Mouse (Mus musculus) leukemia stem cell, adult 10-12 weeks (primary cell): Measurements from ENCODE around the gene Rps18. TPM values are rescaled to one million over a fixed set of nuclear protein-coding genes. Genes with fewer than 3 reads are reported as not detected.

Experiments
- polyA plus RNA-seq: library from polyadenylated mRNA; stranded (reverse); fragments of >175 nt; gene quantifications from 2 replicates; pipeline ENCODE4 v1.2.3, GENCODE M21; 2012; ENCODE audit warnings: low replicate concordance

Gene Rps18
- 29.1 and 64.5 TPM in 2 replicates for polyA plus RNA-seq

DNA sequence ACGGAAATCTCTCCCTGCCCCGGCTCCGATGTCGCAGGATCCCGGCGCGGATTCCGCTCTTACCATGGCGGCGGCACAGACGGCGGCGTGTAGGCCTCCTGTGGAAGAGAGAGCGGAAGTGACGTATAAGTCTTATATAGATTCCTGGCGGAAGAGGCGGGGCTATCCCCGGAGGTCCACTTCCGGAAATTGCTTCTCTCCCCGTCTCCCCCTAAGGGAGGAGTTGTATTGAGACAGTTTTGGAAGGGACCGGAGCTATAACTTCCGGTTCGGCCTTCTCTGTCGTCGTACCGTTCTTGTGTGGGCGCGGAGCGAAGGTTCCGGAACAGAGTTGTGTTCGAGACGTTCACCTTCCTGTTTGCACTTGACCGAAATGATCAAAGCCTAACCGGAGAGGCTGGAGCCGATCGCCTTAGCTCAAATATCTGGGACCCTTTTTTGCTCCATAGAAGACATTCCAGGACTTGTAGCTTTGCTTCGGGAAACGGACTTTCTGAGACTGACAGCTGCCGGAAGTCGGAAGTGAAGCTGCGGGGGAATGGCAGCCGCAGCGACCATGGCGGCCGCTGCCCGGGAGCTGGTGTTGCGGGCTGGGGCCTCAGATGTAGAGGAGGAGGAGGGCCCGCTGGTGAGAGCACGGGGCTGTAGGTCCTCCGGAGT lies at the start of gene Rps18, which contains the start of gene Vps52:
Rps18 (minus strand) TSS at position 447 of the 660 bp plus-strand sequence.
Vps52 (plus strand) TSS at position 258 of the 660 bp plus-strand sequence.

DNA sequence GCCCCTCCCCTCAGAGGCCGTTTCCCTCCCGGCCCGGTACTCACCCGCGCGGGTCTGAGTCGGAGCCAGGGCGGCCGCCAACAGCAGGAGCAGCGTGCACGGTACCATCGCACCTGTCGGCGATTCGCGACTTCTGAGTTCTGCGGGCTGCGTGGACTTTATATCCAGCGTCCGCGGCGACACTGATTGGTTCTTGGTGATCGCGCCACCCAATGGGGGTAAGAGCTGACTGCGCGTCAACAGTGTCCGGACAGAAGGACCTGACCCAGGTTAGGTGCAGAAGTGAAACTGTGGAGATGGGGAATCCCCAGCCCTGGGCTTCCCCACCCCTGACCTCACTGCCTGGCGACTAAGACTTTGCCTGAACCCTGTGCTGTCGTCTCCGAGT lies 44.3 kb upstream of the Rps18 start, which contains the start of gene H2-K1:
H2-K1 (minus strand) TSS at position 198 of the 388 bp plus-strand sequence.

GRCm38 (mm10) chr17:33951021-33951946 lies 4.5 kb downstream of the Rps18 start, which contains the start of gene B3galt4:
Gene B3galt4, minus strand, starts transcription at chr17:33951488.

DNA sequence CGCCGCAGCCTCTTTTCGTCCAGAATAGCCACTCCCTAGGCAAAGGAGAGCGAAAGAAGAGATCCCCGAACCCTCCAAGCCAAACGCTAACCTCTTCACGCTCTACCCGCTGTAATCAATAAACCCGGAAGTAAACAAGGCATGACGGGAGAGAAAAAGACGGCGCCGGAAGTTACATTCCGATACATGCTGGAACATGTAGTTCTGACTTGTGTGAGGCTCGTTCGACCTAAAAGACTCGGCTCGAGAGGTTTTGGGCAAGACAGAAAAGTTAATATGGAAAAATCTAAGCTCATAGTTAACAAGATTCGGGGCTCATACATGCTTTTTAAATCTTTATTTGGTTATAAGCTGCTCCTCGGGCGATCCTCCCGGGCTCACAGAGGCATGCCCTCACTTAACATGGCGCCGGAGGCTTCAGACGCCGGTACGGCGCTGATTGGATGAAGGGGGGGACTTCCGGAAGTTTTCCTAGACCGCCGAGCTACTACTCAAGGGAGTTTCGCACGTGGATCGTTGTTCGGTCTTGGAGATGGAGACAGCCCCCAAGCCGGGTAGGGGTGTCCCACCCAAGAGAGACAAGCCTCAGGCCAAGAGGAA lies 15.5 kb downstream of the Rps18 start, which contains the start of the genes Pfdn6 and Wdr46:
Pfdn6 (minus strand) TSS at position 138 of the 600 bp plus-strand sequence.
Wdr46 (plus strand) TSS at position 455 of the 600 bp plus-strand sequence.

DNA sequence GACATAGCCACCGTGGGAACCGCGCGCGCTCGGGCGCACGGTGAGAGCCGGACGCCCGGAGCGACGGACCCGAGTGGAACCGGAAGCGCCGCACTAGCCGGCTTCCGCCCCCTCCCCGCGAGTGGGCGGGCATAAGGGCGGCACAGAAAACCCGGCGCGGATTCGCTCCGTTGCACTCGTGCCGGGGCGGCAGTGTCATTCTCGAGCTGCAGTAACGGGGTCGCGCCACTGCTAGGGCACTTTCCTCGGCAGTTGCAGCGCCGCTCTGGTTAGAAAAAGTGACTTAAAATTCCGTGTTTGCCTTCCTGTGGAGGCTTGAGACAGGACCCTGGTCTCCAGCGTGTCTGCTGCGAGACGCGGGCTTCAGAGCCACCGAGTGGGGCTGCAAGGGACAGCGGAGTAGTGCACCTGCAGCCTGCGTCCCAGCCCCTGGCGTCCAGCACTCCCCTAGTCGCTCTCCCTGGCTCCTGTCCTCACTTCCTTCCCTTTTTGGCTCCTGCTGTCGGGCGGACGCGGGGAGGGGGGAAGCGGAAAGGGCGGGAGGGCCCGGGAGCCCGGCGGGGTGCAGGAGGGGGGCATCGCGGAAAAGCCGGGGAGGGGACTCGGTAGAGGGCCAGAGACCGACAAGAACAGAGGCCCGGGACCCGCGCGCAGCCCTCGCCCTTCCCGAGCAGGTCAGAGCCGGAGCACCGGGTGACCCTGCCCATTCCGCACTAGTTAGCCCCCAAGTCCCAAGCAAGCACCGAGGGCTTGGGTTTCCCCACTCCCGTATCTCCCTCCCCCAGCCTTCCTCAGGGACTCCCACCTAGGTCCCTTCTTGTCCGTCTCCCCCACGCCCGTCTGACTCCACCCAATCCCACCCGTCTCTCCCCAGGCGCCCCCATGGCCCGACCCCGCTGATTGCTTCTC lies 26.2 kb downstream of the Rps18 start, which contains the start of gene Rgl2:
Rgl2 (plus strand) TSS at position 173 of the 909 bp plus-strand sequence.

GRCm38 (mm10) chr17:33915671-33916250 lies 40.0 kb downstream of the Rps18 start, which contains the start of the genes Tapbp and Zbtb22:
Gene Tapbp, plus strand, starts transcription at chr17:33915899.
Gene Zbtb22, plus strand, starts transcription at chr17:33915904.

DNA sequence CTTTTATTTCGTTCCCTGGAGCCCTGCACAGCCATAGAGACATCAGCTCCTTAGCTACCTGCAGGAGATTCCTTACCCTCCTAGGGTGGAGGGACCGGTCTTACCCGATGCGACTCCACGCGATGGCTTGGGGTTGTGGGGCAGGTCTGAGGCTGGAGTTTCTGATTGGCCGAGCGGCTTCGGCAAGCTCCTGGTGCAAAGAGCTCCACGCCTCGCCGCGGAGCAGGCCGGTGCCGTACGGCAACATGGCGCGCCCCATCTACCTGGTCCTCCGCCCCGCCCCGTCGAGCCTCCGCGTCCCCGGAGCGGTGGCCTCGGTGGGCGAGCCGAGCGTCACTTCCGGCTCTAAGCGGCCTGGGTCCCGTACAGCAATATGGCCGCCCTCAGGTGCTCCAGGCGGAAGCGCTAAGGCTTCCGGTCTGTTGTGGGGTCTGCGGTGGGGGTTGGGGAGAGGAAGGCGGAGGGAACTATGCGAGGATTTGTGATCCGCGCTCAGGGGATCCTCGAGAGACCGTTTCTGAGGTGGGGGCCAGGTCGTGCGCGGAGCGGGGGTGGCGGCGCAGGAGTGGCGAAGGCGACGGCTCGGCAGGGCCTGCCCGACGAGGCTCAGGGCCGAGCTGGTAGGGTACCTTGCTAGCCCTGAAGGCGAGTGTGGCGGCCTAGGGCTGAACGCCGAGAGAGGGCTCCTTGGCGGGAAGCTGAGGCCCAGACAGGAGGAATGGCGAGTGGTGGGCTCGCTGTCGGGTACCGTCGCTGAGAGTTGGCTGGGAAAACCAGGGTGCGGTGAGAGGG lies 46.5 kb downstream of the Rps18 start, which contains the start of gene Daxx:
Daxx (plus strand) TSS at position 338 of the 792 bp plus-strand sequence.

DNA sequence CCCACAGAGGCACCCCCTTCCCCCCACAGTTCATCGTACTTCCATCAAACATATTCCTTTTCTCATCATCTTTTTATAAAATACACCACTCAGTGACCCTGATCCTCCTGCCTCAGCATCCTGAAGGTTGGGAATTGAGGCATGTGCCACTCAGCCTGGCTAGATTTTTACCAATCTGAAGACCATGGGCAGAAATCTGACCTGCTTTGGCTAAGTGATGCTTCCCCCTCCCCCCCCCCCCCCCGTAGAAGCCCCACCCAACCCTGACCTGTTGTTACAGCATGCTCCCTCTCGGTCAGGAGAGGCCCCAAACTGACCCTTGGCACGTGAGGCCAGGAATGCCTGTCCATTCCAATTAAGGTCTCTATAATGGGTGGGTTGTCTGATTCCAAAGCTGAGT lies 51.0 kb downstream of the Rps18 start, which contains the start of gene Platr17:
Platr17 (plus strand) TSS at position 301 of the 400 bp plus-strand sequence.

Other genes starting within 250 kb of the Rps18 start
- gene March2, start 237.3 kb downstream of the Rps18 start, polyA plus RNA-seq, result 32.8 and 113 TPM in 2 replicates
- 96.5 and 233 TPM in 2 replicates for gene Rab11b, start 195.5 kb downstream of the Rps18 start, polyA plus RNA-seq
- gene Angptl4, start 174.2 kb downstream of the Rps18 start, polyA plus RNA-seq, result 3.9 and 15.1 TPM in 2 replicates
- gene Kank3, start 145.5 kb downstream of the Rps18 start, polyA plus RNA-seq, result 2.1 and 3.0 TPM in 2 replicates
- 128 and 1,150 TPM in 2 replicates for gene Rps28, start 131.4 kb downstream of the Rps18 start, polyA plus RNA-seq
- gene Ndufa7, start 131.4 kb downstream of the Rps18 start, polyA plus RNA-seq, result 623 and 660 TPM in 2 replicates
- gene Cd320, start 112.9 kb downstream of the Rps18 start, polyA plus RNA-seq, result 29.9 and 33.2 TPM in 2 replicates
- gene Gm7029, start 82.2 kb downstream of the Rps18 start, polyA plus RNA-seq, result not detected in 2 replicates
- 74.4 and 87.4 TPM in 2 replicates for gene Kifc1, start 65.3 kb downstream of the Rps18 start, polyA plus RNA-seq
- gene Platr17, start 50.9 kb downstream of the Rps18 start, polyA plus RNA-seq, result not detected in 2 replicates
- 28.6 and 32.1 TPM in 2 replicates for gene Daxx, start 46.6 kb downstream of the Rps18 start, polyA plus RNA-seq
- gene Tapbp, start 40.1 kb downstream of the Rps18 start, polyA plus RNA-seq, result 473 and 728 TPM in 2 replicates
- 60.2 and 119 TPM in 2 replicates for gene Zbtb22, start 40.1 kb downstream of the Rps18 start, polyA plus RNA-seq
- 141 and 230 TPM in 2 replicates for gene Rgl2, start 26.5 kb downstream of the Rps18 start, polyA plus RNA-seq
- gene Pfdn6, start 15.7 kb downstream of the Rps18 start, polyA plus RNA-seq, result 74.5 and 89.8 TPM in 2 replicates
- 94.9 and 266 TPM in 2 replicates for gene Wdr46, start 15.3 kb downstream of the Rps18 start, polyA plus RNA-seq
- gene B3galt4, start 4.5 kb downstream of the Rps18 start, polyA plus RNA-seq, result 16.7 and 18.6 TPM in 2 replicates
- gene Vps52, start 189 bp downstream of the Rps18 start, polyA plus RNA-seq, result 51.6 and 65.2 TPM in 2 replicates
- gene H2-K1, start 44.3 kb upstream of the Rps18 start, polyA plus RNA-seq, result 253 and 752 TPM in 2 replicates
- 42.1 and 63.7 TPM in 2 replicates for gene Ring1, start 68.7 kb upstream of the Rps18 start, polyA plus RNA-seq
- 50.7 and 105 TPM in 2 replicates for gene H2-Ke6, start 72.1 kb upstream of the Rps18 start, polyA plus RNA-seq
- 36.5 and 105 TPM in 2 replicates for gene Slc39a7, start 75.7 kb upstream of the Rps18 start, polyA plus RNA-seq
- 269 and 299 TPM in 2 replicates for gene Rxrb, start 75.8 kb upstream of the Rps18 start, polyA plus RNA-seq
- gene Col11a2, start 83.4 kb upstream of the Rps18 start, polyA plus RNA-seq, result 8.5 and 40.3 TPM in 2 replicates
- gene H2-Oa, start 136.3 kb upstream of the Rps18 start, polyA plus RNA-seq, result 9.6 and 71.7 TPM in 2 replicates
- gene H2-DMa, start 163.5 kb upstream of the Rps18 start, polyA plus RNA-seq, result 29.6 and 120 TPM in 2 replicates
- 446 and 549 TPM in 2 replicates for gene Brd2, start 166.6 kb upstream of the Rps18 start, polyA plus RNA-seq
- gene H2-DMb2, start 187.3 kb upstream of the Rps18 start, polyA plus RNA-seq, result 73.6 and 78.6 TPM in 2 replicates
- gene H2-DMb1, start 197.1 kb upstream of the Rps18 start, polyA plus RNA-seq, result 2.3 and 4.0 TPM in 2 replicates
- 20.7 and 59.1 TPM in 2 replicates for gene Tap1, start 231.6 kb upstream of the Rps18 start, polyA plus RNA-seq
- gene Psmb9, start 231.8 kb upstream of the Rps18 start, polyA plus RNA-seq, result 14.5 and 26.2 TPM in 2 replicates
- gene Psmb8, start 241.7 kb upstream of the Rps18 start, polyA plus RNA-seq, result 66.5 and 100 TPM in 2 replicates
- gene Tap2, start 247.5 kb upstream of the Rps18 start, polyA plus RNA-seq, result 95.0 and 101 TPM in 2 replicates